Mouse (Mus musculus): ENCODE results near the gene Pam. TPM values are rescaled to one million over a fixed set of nuclear protein-coding genes. Genes with fewer than 3 reads are reported as not detected.

Gene Pam
- total and polyA plus RNA-seq, 3 experiments: not detected

DNA sequence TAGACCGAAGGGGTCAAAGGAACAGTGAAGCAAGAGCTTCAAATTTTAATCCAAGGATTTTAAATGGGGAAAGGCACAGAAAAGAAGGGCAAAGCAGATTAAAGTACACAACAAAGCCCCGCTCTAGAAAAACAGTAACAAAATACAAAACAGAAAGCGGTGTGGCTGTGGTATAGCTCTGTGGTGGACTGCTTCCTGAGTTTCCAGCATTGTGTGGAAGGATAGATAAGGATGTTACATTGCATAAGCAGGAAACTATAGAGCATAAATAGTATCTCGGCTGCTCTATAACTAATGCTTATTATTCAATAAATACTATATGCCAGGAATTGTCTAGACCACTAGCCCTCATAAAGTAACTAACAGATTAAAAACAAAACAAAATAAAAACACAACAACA is 67.5 kb downstream of the Pam start:
- no peak for DNase-seq (ENCODE audit: low read depth, low spot score)
- no peaks in the 10 kb centered on the region for H3K4me1 ChIP-seq (ENCODE audit: control insufficient read depth in 1 of 2, insufficient read depth in 2 of 2, low read length in 2 of 2)
- no peaks in the 10 kb centered on the region; a peak in 1 of 4 replicates for H3K27me3 ChIP-seq (ENCODE audit: control insufficient read depth in 1 of 2, insufficient read depth in 2 of 2, low read length in 2 of 2)
- no peaks in the 10 kb centered on the region for H3K36me3 ChIP-seq (ENCODE audit: control insufficient read depth in 1 of 2, insufficient read depth in 2 of 2, low read length in 2 of 2)
- no peaks in the 10 kb centered on the region for H3K9me3 ChIP-seq (replicated peaks; ENCODE audit: insufficient read depth, low read length)
- TF ChIP-seq ZMIZ1 (IDR thresholded peaks at IDR 0.05; ENCODE audit: low read depth, low read length) (no peak), RCOR1 (IDR thresholded peaks at IDR 0.05; ENCODE audit: low read depth, low read length) (no peak), ZKSCAN1 (IDR thresholded peaks at IDR 0.05; ENCODE audit: low read depth, low read length) (no peak), ZNF384 (IDR thresholded peaks at IDR 0.05; ENCODE audit: low read depth, low read length) (no peak), NRF1 (IDR thresholded peaks at IDR 0.05; ENCODE audit: insufficient read depth, low read depth, low read length, poor library complexity, severe bottlenecking) (no peak), USF1 (IDR thresholded peaks at IDR 0.05; ENCODE audit: low read depth, low read length) (no peak), MEF2A (IDR thresholded peaks at IDR 0.05; ENCODE audit: extremely low read depth, insufficient replicate concordance, low read depth, low read length, poor library complexity, severe bottlenecking) (no peak), E2F4 (IDR thresholded peaks at IDR 0.05; ENCODE audit: borderline replicate concordance, low read depth, low read length) (no peak), GATA1 (IDR thresholded peaks at IDR 0.05; ENCODE audit: low read depth, low read length) (no peak), HCFC1 (IDR thresholded peaks at IDR 0.05; ENCODE audit: low read depth, low read length) (no peak), MAZ (IDR thresholded peaks at IDR 0.05; ENCODE audit: low read depth, low read length) (no peak), BHLHE40 (IDR thresholded peaks at IDR 0.05; ENCODE audit: borderline replicate concordance, low read depth, low read length) (no peak), TBP (IDR thresholded peaks at IDR 0.05; ENCODE audit: low read depth, low read length) (no peak), GABPA (IDR thresholded peaks at IDR 0.05; ENCODE audit: low read depth, low read length) (no peak), NELFE (IDR thresholded peaks at IDR 0.05; ENCODE audit: low read depth, low read length) (no peak)
- H3K79me2 ChIP-seq (ENCODE audit: control insufficient read depth, insufficient read depth, low read length, poor library complexity): no peaks in the 10 kb centered on the region
- H3K27ac ChIP-seq (ENCODE audit: control insufficient read depth, low read depth, low read length): no peak overlapping the region
- no peak overlapping the region for H3K4me3 ChIP-seq (ENCODE audit: control insufficient read depth in 1 of 2, insufficient read depth in 1 of 2, low read depth in 2 of 2, low read length in 2 of 2)
- no peak overlapping the region for H3K9ac ChIP-seq (ENCODE audit: control insufficient read depth, low read depth, low read length, poor library complexity, severe bottlenecking)

DNA sequence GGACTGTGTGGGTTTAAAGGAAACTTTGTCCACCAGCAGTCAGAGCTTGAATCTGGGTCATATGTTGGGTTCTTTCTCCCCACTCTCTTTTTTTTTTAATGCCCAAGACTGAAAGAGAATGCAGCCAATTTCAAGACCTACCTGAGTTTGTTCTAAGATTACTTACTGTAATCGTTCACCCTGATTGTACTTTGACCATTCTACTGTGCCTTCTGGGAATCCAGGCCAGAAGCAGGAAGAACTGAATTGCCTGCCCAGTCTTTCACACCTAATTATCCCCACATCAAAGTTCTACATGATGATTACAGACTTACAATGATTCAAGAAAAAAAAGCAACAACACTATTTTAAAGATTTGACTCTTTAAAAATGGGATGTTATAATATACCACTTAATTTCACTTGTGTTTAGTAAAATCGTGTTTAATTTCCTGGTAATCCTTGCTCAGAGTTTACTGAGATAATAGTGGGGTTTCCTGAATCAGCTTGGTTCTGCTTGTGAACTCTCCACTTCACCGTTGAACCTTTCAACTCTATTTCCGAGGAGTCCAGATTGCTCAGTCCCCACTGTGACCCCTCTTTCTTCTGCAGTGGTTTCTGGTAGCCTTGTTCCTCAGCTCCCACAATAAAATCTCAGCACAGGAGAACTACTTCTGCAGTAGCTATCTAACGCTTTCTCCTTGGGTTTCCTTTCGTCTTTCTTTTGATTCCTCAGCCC is 69.4 kb downstream of the Pam start:
- H3K9ac ChIP-seq (ENCODE audit: control insufficient read depth, low read depth, low read length, poor library complexity, severe bottlenecking): no peak overlapping the region
- H3K4me3 ChIP-seq (ENCODE audit: control insufficient read depth in 1 of 2, insufficient read depth in 1 of 2, low read depth in 2 of 2, low read length in 2 of 2): no peak overlapping the region
- H3K27ac ChIP-seq (ENCODE audit: control insufficient read depth, low read depth, low read length): no peak overlapping the region
- no peaks in the 10 kb centered on the region for H3K36me3 ChIP-seq (ENCODE audit: control insufficient read depth in 1 of 2, insufficient read depth in 2 of 2, low read length in 2 of 2)
- DNase-seq (ENCODE audit: low read depth, low spot score): no peak
- H3K27me3 ChIP-seq (ENCODE audit: control insufficient read depth in 1 of 2, insufficient read depth in 2 of 2, low read length in 2 of 2): no peaks in the 10 kb centered on the region; a peak in 1 of 4 replicates
- no peaks in the 10 kb centered on the region for H3K79me2 ChIP-seq (ENCODE audit: control insufficient read depth, insufficient read depth, low read length, poor library complexity)
- H3K9me3 ChIP-seq (replicated peaks; ENCODE audit: insufficient read depth, low read length): no peaks in the 10 kb centered on the region
- no peaks in the 10 kb centered on the region for H3K4me1 ChIP-seq (ENCODE audit: control insufficient read depth in 1 of 2, insufficient read depth in 2 of 2, low read length in 2 of 2)
- TF ChIP-seq CHD1 (IDR thresholded peaks at IDR 0.05; ENCODE audit: low read depth, low read length) (no peak), NRF1 (IDR thresholded peaks at IDR 0.05; ENCODE audit: insufficient read depth, low read depth, low read length, poor library complexity, severe bottlenecking) (no peak), EP300 (IDR thresholded peaks at IDR 0.05; ENCODE audit: low read depth in 1 of 2, low read length in 2 of 2) (no peak), MEF2A (IDR thresholded peaks at IDR 0.05; ENCODE audit: extremely low read depth, insufficient replicate concordance, low read depth, low read length, poor library complexity, severe bottlenecking) (no peak)
